Mouse (Mus musculus) left cerebral cortex, adult 18-20 months (tissue): ENCODE results near the gene Nrxn2. TPM values are rescaled to one million over a fixed set of nuclear protein-coding genes. Genes with fewer than 3 reads are reported as not detected.

Source experiments
- DNase-seq, 2 experiments: peaks; one replicate each; pipeline ENCODE4 v3.0.0; 2021 to 2022; ENCODE audit warnings: low spot score in 2 of 2, mixed read lengths in 1 of 2
- microRNA-seq, 2 experiments: library from miRNA; unstranded; fragments of <30 nt; microRNA quantifications; one replicate each; pipeline ENCODE4 v1.2.0; 2021
- total RNA-seq, 2 experiments: library from RNA; stranded (reverse); gene quantifications; 2 replicates each; pipeline ENCODE4 v1.2.3; 2021

The Nrxn2 gene
- total RNA-seq, 2 experiments from 2014 or later, result 549 to 568 TPM

DNA sequence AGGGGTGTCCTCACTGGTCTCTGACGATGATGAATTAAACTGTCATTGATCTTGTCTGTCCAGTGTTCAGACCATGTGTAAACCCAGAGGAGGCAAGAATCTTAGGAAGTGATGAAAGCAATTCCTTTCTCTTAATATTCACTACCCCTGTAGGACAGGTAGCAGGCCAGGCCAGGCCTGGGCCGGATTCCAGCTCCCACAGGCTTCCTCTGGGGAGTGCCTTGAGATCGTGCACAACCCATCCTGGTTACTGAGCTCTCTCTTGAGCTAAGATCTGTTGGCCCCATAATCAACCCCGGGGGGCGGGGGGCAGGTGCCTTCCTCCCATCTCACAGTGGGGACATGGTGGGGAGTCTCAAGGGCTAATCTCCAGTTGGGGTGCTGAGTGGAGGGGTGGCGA lies 146.6 kb downstream of the Nrxn2 start:
- DNase-seq, result no peak

DNA sequence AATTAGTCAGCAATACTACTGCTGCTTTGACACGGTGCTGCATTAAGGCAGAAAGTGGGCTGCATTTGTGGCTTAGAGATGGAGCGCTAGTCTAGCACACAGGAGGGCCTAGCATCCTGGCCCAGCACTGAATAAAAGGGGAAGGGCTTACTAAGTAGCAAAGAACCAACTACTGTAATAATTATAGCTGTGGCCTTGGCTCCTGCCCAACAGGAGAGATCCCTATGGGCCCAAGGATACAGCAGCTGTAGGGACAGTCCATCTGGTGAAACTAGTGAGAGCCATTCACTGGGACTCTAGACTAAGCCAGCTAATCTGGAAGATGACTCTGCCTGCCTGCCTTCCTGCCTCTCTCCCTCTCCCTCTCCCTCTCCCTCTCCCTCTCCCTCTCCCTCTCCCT lies 147.9 kb downstream of the Nrxn2 start:
- DNase-seq, result no peak

GRCm38 (mm10) chr19:6569021-6569420 lies 150.5 kb downstream of the Nrxn2 start:
- DNase-seq, result no peak

DNA sequence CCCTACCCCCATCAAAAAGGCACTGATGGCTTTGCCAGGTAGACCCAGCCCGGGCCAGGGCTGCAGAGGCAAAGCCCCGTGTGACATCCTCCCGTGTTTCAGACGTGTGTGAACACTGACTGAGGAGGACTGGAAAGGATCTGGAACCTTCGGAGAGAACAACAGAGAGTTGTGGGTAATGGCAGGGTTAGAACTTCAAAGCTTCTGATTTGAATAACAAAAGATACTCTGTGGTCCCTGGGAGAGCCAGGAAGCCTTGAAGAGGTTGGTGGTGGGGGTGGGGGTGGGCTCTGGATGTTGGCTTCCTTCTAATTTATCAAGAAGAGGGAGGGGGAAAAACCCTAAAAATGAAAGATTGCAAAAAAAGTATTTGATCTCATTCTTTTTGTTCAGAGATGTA lies 151.0 kb downstream of the Nrxn2 start:
- no peak for DNase-seq

DNA sequence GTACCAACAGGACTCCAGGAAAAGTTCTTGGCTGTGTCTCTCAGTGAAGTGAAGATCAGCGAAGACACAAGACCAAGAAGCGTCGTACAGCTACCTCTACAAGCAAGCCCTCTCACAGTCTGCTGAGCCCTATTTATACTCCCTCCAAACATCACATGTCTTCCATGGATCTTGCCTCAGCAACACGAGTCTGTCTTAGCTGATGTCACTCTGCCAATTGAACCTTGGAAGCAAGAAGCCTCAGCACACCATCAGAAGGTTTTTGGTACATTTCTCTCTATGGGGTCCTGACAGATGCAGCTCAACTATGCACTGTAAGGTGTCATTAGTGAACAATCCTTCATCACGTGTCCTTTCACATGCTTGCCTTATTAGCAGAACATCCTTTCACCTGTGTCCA lies 152.9 kb downstream of the Nrxn2 start:
- DNase-seq, result no peak

- no peak for DNase-seq
Observed at GRCm38 (mm10) chr19:6572001-6572400, 153.5 kb downstream of the Nrxn2 start.

Small RNA genes lying within 50 kb of the gene (microRNA-seq; reads per million reads assigned to microRNA genes)
- gene Gm26460, result 0 reads per million in 2 experiments

Other genes starting within 250 kb of the Nrxn2 start
- under 1 TPM in 1 of 2 experiments, not detected in 1; 0.37 TPM for gene Majin, start 234.3 kb upstream of the Nrxn2 start, total RNA-seq
- not detected for gene Gpha2, start 192.4 kb upstream of the Nrxn2 start, total RNA-seq
- 100 to 1,000 TPM; 152 to 158 TPM for gene Ppp2r5b, start 182.9 kb upstream of the Nrxn2 start, total RNA-seq
- 10 to 100 TPM; 31.5 to 33.9 TPM for gene Atg2a, start 177.1 kb upstream of the Nrxn2 start, total RNA-seq
- 10 to 100 TPM; 36.8 to 39.0 TPM for gene Ehd1, start 142.0 kb upstream of the Nrxn2 start, total RNA-seq
- 1 to 10 TPM; 4.2 to 4.8 TPM for gene Cdc42bpg, start 112.3 kb upstream of the Nrxn2 start, total RNA-seq
- gene Men1, start 83.8 kb upstream of the Nrxn2 start, total RNA-seq, result 10 to 100 TPM; 62.4 to 74.5 TPM
- gene Map4k2, start 77.6 kb upstream of the Nrxn2 start, total RNA-seq, result 100 to 1,000 TPM in 1 of 2 experiments, 10 to 100 TPM in 1; 92.9 to 100 TPM
- gene Sf1, start 55.0 kb upstream of the Nrxn2 start, total RNA-seq, result 100 to 1,000 TPM; 188 to 211 TPM
- 10 to 100 TPM; 32.6 to 37.9 TPM for gene Pygm, start 34.3 kb upstream of the Nrxn2 start, total RNA-seq
- gene Rasgrp2, start 19.4 kb upstream of the Nrxn2 start, total RNA-seq, result 10 to 100 TPM; 68.2 to 84.7 TPM
- gene Slc22a12, start 124.3 kb downstream of the Nrxn2 start, total RNA-seq, result not detected